Mouse (Mus musculus) frontal cortex, postnatal 36 days (tissue): Measurements from ENCODE around the gene Mettl15.
"Not testable (repeated sequence)": the region's sequence is repeated elsewhere in the genome, so short reads cannot be mapped to it uniquely, and the experiment has no call there.

ENCODE experiments used
- DNase-seq, 2 experiments: peaks; one replicate each; pipeline ENCODE4 v3.0.0; 2022; ENCODE audit warnings: low spot score in 2 of 2

The Mettl15 gene

GRCm38 (mm10) chr2:109280600-109281340 is at the start of gene Mettl15, which contains the start of gene Kif18a:
Mettl15 (minus strand) TSS chr2:109280748.
Kif18a (plus strand) TSS chr2:109280738.
- DNase-seq: peak; percentile 92 to 97

- DNase-seq: no peak
Measured at GRCm38 (mm10) chr2:109311369-109311768, 30.8 kb upstream of the Mettl15 start.

GRCm38 (mm10) chr2:109303638-109304037 is 23.1 kb upstream of the Mettl15 start:
- DNase-seq: no peak

DNA sequence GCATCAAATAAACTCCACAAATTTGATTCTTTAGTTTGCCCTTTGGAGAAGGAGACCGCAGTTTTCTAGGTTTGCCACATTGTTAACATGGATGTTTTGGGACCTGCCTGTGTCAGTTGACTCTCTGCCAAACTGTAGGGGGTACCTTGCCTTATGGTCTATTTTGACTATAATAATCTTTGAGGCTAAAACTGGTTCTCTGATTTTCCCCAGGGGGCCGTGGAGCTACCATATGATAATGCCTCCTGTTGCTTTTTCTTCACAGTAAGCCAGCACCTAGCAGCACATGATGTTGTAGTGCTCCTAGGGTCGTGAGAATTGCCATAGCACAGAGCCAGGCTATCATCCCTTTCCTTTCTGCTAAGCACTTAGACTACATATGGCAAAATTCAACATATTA is 21.7 kb upstream of the Mettl15 start:
- DNase-seq: no peak

DNA sequence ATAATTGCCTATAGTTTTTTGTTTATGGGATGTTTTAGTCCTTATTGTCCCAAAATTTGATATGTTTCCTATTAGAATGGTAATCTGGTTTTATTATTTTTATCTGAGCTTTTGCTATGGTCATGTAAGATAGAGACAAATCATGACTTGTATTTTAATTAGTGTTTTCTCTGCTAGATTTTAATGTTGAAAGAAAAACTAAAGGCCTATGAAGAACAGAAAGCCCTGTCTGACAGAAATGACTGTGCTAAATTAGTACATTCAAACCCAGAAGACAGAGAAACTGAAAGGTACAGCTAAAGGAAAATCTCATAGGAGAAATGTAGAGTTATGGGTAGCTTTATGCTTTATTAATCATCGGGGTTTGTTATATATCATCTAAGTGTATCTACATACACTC is 17.6 kb upstream of the Mettl15 start:
- DNase-seq: no peak

DNA sequence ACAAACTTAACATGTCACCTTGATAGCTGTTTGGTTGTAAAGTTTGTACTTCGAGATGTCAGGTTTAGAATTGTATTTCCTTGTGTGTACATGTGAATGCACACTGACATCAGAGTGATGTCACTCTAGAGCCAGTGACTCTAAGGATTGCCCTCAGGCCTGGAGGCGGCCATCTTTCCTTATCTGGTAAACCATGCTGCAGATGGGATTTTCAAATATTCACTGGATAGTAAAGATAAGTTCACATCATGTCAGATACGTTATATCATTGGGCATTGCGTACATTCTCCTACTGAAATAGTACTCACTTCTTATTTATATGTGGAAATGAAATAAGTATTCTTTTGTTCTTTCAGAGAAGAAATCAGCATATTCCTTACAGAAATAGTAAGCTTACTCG is 15.7 kb upstream of the Mettl15 start:
- DNase-seq: no peak

- DNase-seq: no peak
Measured at GRCm38 (mm10) chr2:109289327-109289726, 8.8 kb upstream of the Mettl15 start.

- DNase-seq: no peak
Measured at GRCm38 (mm10) chr2:109284121-109284520, 3.6 kb upstream of the Mettl15 start.

DNA sequence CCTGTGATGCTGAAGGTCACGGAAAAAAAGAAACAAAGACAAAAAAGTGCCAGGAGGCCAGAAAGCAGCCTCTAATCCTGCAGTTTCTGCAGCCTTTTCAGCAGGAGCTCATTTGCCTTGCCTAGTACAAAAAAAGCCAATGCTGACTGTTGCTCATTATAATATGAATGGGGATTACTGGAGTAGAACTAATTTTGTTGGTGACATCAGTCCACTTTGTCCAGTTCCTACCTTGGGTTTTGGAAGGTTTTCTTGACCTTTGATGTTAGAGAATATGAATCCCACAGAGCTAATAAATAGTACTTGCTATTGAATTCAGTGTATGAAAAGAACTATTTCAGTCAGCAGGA is 768 bp upstream of the Mettl15 start:
- no peak for DNase-seq

DNA sequence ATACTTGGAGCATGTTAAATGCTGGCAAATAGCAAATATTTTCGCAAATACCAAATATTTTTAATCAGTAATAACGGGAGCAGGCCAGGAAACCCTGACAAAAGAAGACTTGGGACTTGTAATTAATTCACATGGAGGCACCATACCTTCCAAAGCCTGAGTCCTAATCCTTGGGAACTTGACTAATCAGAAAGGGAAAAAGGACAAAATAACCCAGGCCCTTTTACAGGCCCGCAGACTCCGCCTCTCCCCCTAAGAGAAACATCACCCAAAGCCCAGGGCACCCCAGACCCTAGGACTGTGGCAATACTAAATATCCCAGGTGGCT is 312 bp downstream of the Mettl15 start:
- no peak for DNase-seq

GRCm38 (mm10) chr2:109278036-109278435 is 2.5 kb downstream of the Mettl15 start:
- peak; percentile 19 to 33 for DNase-seq

- DNase-seq: no peak
Measured at GRCm38 (mm10) chr2:109277593-109277992, 3.0 kb downstream of the Mettl15 start.

DNA sequence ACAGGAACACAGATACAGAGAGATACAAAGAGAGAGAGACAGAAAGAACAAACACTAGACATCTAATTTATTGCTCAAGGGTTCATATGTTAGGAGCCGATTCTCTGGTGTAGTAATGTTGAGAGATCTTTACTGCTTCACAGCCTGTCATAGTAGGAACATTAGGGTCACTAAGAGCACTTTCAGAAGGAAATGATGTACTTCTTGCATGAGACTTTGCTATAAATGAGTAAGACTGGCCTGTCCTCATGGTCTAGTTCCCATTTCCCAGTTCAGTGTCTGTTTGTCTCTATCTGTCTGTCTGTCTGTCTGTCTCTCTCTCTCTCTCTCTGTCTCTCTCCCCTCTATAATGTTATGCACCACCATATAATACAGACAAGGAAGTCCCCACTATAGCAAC is 7.5 kb downstream of the Mettl15 start:
- DNase-seq: no peak

DNA sequence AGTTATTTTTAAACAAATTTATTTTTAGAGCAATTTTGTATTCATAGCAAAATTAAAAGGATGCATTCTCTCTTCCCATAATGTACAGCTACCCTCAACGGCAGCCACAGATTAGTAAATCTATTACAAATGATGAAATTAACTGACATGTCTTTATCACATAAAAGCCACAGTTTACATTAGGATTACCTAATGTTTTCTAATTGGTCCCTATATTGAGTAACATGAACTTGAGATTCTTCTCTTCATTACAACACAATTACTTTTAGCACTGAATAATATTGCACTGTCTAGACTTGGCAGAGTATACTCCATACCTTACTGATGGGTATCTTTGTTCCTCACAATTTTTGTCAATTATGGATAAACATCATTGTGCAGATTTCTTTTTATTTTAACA is 17.8 kb downstream of the Mettl15 start:
- no peak for DNase-seq

DNA sequence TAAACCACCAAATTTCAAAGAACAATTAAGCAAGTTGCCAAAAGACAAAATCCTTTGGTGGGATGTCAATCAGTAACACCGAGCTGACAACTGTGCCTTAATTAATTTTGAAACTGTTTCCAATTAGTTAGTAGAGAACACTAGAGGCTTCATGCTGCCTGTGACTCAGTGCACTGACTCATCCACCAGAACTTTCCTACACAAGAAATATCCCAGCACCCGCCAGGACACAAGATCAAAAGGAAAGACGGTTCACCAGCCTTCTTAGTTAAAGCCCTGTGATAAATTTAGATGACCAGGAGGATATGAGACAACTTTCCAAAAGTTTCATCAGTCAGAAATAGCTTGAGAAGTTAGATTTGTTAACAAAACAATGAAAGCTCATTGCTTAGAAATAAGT is 38.6 kb downstream of the Mettl15 start:
- DNase-seq: no peak

DNA sequence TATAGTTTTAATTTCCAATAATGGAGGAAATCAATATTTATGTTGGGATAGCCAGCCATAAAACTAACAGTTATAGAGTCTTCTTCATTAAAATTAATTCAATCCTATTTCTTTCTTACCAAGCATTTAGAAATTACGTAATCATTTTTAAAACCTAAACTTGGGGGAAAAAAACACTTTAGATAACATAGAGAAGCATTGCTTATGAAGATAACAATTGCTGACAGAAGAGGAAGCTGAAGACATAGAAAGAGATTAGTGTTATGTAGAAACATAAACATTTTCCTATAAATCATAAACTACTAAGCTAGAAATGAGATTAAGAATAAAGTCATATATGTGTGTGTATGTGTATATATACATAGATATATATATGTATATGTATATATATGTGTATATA is 44.8 kb downstream of the Mettl15 start:
- DNase-seq: no peak

DNA sequence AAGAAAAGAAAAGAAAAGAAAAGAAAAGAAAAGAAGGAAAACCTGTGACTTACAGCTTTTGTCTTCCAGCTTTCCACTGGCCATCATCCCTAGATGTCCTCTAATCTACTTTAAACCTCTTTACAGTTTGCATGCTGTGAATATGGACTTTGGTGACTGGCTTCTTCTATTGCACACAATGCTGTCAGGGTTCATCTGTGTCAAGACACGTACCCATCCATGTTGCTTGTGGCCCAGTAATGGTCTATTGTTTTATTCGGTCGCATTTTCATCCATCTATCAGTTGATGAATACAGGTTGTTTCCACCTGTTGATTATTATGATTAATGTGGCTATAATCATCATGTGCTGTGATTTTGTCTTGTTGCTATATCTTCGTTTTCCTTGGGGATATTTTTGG is 46.7 kb downstream of the Mettl15 start:
- DNase-seq: no peak

DNA sequence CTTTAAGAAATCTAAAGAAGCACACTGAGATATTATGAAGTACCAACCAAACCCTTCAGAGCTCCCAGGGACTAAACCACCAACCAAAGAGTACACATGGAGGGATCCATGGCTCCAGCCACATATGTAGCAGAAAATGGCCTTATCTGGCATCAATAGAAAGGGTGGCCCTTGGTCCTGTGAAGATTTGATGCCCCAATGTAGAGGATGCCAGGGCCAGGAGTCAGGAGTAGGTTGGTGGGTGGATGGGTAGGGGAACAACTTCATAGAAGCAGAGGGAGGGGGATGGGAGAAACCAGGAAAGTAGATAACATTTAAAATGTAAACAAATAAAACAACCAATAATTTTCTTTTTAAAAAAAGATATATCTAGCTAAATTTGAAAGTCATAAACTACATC is 50.1 kb downstream of the Mettl15 start:
- no peak for DNase-seq

GRCm38 (mm10) chr2:109227196-109227595 is 53.4 kb downstream of the Mettl15 start:
- no peak for DNase-seq

DNA sequence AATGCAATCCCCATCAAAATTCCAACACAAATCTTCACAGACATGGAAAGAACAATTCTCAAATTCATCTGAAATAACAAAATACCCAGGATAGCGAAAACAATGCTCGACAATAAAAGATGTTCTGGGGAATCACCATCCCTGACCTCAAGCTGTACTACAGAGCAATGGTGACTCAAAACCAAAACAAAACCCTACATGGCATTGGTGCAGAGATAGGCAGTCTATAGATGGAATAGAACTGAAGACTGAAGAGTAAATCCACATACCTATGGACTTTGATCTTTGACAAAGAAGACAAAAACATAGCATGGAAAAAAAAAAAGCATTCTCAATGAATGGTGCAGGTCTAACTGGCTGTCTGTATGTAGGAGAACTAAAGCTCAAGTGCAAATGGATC is 59.1 kb downstream of the Mettl15 start:
- DNase-seq: no peak

DNA sequence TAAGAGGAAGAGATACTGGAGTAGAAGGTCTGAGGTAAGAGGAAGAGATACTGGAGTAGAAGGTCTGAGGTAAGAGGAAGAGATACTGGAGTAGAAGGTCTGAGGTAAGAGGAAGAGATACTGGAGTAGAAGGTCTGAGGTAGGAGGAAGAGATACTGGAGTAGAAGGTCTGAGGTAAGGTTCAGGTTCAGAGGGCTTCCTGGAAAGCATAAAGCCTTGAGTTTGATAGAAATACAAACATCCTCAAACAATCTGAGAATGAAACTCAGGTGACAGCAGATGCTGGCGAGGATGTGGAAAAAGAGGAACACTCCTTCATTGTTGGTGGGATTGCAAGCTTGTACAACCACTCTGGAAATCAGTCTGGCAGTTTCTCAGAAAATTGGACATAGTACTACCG is 63.9 kb downstream of the Mettl15 start:
- DNase-seq: not testable (repeated sequence)

GRCm38 (mm10) chr2:109210641-109211040 is 69.9 kb downstream of the Mettl15 start:
- DNase-seq: not testable (repeated sequence)

DNA sequence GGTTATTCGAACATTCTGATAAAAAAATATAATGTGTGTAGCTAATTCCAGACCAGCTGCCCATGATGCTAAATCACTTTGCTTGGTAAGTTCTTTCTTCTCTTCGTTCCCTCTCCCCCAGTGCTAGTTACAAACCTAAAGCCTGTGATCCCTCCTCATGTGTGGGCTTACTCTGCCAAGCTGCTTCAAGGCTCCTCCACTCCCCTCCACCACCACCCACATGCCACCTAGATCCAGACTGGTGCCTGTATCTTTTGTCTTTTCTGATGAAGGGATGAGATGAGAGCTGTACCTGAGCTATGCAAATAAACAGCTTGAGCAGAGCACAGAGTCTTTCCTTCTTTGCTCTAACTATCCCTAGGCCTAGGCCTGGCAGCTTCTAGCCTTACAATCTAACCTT is 72.5 kb downstream of the Mettl15 start:
- peak; percentile 12 to 21 for DNase-seq

DNA sequence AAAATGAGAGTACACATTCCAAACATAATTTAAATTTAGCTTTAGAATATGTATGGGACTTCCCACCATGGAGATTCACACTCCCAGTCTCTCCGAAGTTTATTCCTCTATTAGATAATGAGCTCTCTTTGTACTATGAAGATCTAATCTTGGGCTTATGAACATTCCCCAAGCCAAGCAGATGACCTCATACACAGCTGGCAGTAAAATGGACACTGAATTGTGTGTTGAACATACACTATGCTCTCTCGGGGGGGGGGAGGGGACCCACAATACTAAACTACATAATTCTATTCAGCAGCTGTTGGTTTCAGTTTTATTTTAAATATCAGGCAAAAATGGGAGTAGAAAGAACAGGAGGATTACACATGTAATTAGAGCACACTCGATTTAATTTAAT is 97.6 kb downstream of the Mettl15 start:
- no peak for DNase-seq
